Mouse (Mus musculus) erythroblast, embryonic 14.5 days (primary cell): ENCODE measurements around the gene Nuak2.

Source experiments
- GATA1 ChIP-seq: IDR thresholded peaks from 2 replicates; pipeline ENCODE4 v1.6.1; 2012; ENCODE audit warnings: low read length, inconsistent platforms, mixed read lengths
- TAL1 ChIP-seq: IDR thresholded peaks from 3 replicates; pipeline ENCODE4 v1.6.1; 2012; ENCODE audit warnings: low read length, inconsistent platforms, mixed read lengths

DNA sequence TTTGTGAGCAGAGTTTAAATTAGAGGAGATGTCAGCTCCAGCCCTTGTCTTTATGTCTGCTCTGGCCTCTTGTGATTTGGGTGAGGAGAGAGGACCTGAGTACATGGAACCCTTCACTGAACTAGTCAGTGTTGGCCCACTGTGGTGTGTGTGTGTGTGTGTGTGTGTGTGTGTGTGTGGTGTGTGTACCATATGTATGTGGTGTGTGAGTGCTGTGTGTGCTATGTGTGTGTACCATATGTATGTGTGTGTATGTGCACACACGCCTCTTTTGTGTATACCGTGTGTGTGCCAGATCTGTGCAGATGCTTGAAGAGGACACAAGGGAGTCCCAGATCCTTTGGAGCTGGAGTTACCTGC is 33.8 kb upstream of the Nuak2 start:
- TF ChIP-seq TAL1, result no peak
- TF ChIP-seq GATA1, result no peak
